Mouse (Mus musculus): ENCODE measurements around the gene Cers6. TPM values are rescaled to one million over a fixed set of nuclear protein-coding genes. Genes with fewer than 3 reads are reported as not detected.

Gene Cers6
- polyA plus RNA-seq, 1 experiment from 2014 or later: 28.8 TPM

DNA sequence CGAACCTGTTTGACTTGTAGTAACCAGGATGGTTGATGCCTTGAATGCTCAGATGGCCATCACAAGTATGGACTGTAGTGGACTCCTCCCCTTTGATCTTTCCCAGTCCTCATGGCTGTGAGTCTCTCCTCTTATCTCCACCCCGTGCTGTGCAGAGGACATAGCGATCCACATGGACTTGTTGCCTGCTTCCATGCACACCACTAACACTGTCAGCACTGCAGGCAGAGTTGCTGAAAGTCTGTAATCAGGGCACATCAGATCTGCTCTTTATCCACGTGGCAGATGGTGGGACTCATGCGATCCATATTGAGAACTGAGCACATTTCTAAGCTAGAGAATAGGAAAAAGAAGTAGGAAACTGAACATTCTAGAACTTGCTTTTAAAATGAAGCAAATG, 154.6 kb downstream of the Cers6 start:
- Histone ChIP-seq H3K27ac (replicated peaks) (no peak overlapping the region), H3K27me3 (replicated peaks; ENCODE audit: low read depth, poor library complexity, severe bottlenecking) (no peaks in the 10 kb centered on the region), H3K4me3 (no peak overlapping the region), H3K9me3 (no peaks in the 10 kb centered on the region), H3K36me3 (replicated peaks) (no peaks in the 10 kb centered on the region), H3K4me1 (peaks cover 18% of the 10 kb centered on the region)
- DNase-seq (ENCODE audit: low spot score): no peak
- WGBS: 93% methylated on average over 5 of the region's 5 CpGs

DNA sequence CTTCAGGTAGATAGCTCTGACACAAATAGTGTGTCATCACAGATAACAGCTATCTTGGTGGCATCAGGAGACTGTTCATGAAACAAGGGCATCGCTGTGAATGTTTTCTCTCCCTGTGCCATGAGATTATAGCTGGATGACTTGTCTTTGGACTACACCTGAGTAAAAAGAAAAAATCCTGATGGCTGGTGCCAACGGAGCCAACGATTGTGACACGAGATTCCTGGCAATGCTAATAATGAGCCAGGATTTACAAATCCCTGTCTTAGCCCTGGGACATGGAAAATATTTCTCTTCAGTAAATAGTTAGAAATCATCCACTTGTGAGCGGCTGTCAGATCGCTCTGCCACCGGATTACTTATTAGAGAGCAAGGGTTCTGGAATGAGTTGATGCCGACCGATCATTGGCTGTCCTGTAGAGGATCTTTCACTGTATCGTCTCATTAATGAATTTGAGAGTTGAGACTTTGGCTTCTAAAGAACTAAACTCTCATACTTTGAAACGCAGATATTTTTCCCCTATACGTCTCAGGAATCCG, 157.9 kb downstream of the Cers6 start:
- H3K4me3 ChIP-seq: no peak overlapping the region
- no peak overlapping the region for H3K27ac ChIP-seq (replicated peaks)
- H3K9me3 ChIP-seq: no peaks in the 10 kb centered on the region
- no peaks in the 10 kb centered on the region for H3K36me3 ChIP-seq (replicated peaks)
- no peaks in the 10 kb centered on the region for H3K27me3 ChIP-seq (replicated peaks; ENCODE audit: low read depth, poor library complexity, severe bottlenecking)
- DNase-seq (ENCODE audit: low spot score): no peak
- H3K4me1 ChIP-seq: peaks cover 14% of the 10 kb centered on the region
- WGBS: 95% methylated on average over 13 of the region's 13 CpGs

DNA sequence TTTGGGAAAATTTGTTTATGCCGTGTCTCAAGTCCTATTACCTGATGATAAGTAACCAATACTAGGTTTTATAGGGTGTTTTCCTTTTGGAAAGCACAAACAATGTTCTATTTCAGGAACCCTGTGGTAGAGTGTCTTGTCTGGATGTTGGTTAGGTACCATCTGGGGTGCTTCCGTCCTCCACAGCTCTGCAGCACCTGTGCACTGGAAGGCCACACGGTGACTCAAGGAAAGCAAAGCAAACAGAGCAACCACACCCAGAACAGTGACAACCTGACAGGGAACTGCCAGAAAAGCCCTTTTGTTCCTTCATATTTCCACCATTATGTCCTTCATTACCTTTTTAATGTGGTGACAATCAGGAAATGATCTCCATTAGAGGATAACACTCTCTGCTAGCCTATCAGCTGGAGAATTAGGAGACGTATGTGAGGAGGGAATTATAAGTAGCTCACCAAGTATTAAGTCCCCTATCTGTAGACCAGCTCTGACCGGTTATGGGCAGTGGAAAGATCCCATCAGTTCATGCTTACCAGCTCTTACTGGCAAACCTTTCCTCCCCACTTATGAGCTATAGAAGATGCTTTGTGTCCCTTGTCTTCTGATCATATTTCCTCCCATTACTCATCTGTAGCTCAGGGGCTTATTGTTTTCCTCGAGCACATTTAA, 158.7 kb downstream of the Cers6 start:
- no peaks in the 10 kb centered on the region for H3K9me3 ChIP-seq
- H3K4me3 ChIP-seq: no peak overlapping the region
- H3K27ac ChIP-seq (replicated peaks): no peak overlapping the region
- H3K4me1 ChIP-seq: peaks cover 14% of the 10 kb centered on the region
- WGBS: 86% methylated on average over 6 of the region's 6 CpGs
- DNase-seq (ENCODE audit: low spot score): no peak
- no peaks in the 10 kb centered on the region for H3K27me3 ChIP-seq (replicated peaks; ENCODE audit: low read depth, poor library complexity, severe bottlenecking)
- no peaks in the 10 kb centered on the region for H3K36me3 ChIP-seq (replicated peaks)

DNA sequence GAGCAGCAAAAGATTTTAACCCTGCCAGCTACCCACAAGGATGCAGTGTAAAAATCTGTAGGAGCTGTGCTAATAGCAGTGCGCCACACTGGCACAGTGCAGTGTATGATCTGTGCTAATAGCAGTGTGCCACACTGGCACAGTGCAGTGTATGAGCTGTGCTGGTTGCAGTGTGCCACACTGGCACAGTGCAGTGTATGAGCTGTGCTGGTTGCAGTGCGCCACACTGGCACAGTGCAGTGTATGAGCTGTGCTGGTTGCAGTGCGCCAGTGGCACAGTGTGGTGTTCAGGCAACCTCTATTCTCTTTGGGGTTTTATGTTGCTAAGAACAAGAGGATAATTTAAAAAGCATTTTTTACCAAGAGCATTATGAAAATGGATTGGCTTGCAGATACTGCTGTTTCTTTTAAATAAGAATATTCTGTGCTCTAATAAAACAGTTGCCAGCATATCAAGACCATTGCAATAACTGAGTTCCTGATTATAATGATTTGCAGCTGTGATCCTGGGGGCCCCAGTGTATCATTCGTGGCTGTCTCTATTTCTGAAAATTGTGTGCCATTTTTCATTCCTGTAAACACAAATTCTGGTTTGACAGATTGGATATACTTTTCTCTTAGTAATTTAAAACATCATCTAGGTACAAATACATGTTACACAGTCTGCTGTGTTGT, 159.5 kb downstream of the Cers6 start:
- Histone ChIP-seq H3K9me3 (no peaks in the 10 kb centered on the region), H3K27me3 (replicated peaks; ENCODE audit: low read depth, poor library complexity, severe bottlenecking) (no peaks in the 10 kb centered on the region), H3K36me3 (replicated peaks) (no peaks in the 10 kb centered on the region), H3K27ac (replicated peaks) (peak overlapping the region; percentile 65; the same call in 1 of the 2 replicates), H3K4me1 (peaks cover 14% of the 10 kb centered on the region), H3K4me3 (no peak overlapping the region)
- 81% methylated on average over 4 of the region's 4 CpGs for WGBS
- DNase-seq (ENCODE audit: low spot score): no peak

DNA sequence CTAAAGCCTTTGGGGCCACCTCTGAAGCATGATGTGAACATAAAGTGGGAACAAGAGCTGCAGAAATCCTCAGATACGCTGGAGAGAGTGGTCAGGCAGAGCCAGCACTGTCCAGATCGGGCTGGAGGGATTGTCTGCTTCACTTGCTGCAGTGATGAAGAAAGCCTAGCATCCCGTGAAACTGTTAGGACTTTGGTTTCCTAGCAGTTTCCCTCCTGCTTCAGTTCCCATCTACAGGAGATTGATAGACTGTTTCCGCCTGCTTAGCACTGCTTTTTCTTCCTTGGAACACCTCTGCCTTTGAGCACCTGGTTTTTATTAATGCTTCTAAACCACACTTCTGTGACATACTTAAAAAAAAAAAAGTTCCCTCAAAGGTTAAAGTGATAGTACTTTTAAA, 160.3 kb downstream of the Cers6 start:
- H3K36me3 ChIP-seq (replicated peaks): no peaks in the 10 kb centered on the region
- H3K27me3 ChIP-seq (replicated peaks; ENCODE audit: low read depth, poor library complexity, severe bottlenecking): no peaks in the 10 kb centered on the region
- peak overlapping the region; percentile 65 for H3K27ac ChIP-seq (replicated peaks)
- no peaks in the 10 kb centered on the region for H3K9me3 ChIP-seq
- no peak for DNase-seq (ENCODE audit: low spot score)
- WGBS: 40% methylated on average over 4 of the region's 4 CpGs
- no peak overlapping the region for H3K4me3 ChIP-seq
- peaks cover 14% of the 10 kb centered on the region for H3K4me1 ChIP-seq

DNA sequence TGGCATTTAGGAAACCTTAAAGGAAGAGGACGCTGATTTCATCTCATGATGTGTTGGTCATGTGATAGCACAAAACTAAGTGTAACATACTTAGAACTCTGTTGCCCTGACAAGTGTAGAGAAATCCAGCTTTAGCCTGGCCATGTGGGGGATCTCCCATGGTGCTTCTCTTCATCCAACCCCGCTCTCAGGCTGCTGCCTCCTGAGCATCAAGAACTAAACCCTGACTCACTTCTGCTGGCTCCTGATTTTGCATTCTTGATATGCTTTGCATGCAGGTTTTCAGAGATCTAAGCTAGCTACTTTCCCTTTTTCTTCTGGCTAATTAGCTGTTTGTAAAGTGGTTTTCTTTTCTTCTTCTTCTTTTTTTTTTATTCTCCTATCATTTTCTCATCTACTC, 163.6 kb downstream of the Cers6 start:
- H3K27ac ChIP-seq (replicated peaks): no peak overlapping the region
- H3K4me1 ChIP-seq: peaks cover 14% of the 10 kb centered on the region
- no peak overlapping the region for H3K4me3 ChIP-seq
- WGBS: 93% methylated on average over 2 of the region's 2 CpGs
- no peak for DNase-seq (ENCODE audit: low spot score)
- no peaks in the 10 kb centered on the region for H3K27me3 ChIP-seq (replicated peaks; ENCODE audit: low read depth, poor library complexity, severe bottlenecking)
- no peaks in the 10 kb centered on the region for H3K9me3 ChIP-seq
- H3K36me3 ChIP-seq (replicated peaks): 0 out of 2 replicates have a peak, but pooled peaks cover 3% of the 10 kb centered on the region

- Histone ChIP-seq H3K36me3 (replicated peaks) (0 out of 2 replicates have a peak, but pooled peaks cover 3% of the 10 kb centered on the region), H3K9me3 (no peaks in the 10 kb centered on the region), H3K4me1 (peaks cover 8% of the 10 kb centered on the region), H3K27ac (replicated peaks) (no peak overlapping the region), H3K4me3 (no peak overlapping the region), H3K27me3 (replicated peaks; ENCODE audit: low read depth, poor library complexity, severe bottlenecking) (no peaks in the 10 kb centered on the region)
- no peak for DNase-seq (ENCODE audit: low spot score)
- WGBS: 55% methylated on average over 2 of the region's 2 CpGs
These were observed 171.3 kb downstream of the Cers6 start for GRCm38 (mm10) chr2:69032562-69032961.

DNA sequence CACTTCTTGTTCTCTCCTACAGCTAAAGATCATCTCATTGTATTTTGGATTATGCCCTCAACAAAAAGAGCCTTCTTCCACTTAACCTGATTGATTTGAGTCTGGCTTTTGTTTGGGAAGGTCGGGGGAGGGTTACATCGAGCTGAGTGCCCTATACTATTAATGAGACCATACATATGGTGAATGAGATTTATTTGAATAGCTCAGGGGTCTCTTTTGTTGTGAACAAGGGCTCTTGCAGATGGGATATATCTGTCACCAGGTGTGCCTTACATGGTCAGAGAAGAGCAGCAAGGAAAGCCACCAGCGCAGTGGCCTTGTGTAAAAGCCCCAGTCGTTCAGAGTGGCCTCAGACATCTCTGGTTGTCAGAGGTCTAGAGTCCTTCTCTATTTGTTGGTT, 174.2 kb downstream of the Cers6 start:
- H3K27me3 ChIP-seq (replicated peaks; ENCODE audit: low read depth, poor library complexity, severe bottlenecking): no peaks in the 10 kb centered on the region
- H3K27ac ChIP-seq (replicated peaks): no peak overlapping the region
- H3K4me1 ChIP-seq: peaks cover 11% of the 10 kb centered on the region
- H3K4me3 ChIP-seq: no peak overlapping the region
- 28% methylated on average over 4 of the region's 4 CpGs for WGBS
- no peaks in the 10 kb centered on the region for H3K36me3 ChIP-seq (replicated peaks)
- no peak for DNase-seq (ENCODE audit: low spot score)
- H3K9me3 ChIP-seq: no peaks in the 10 kb centered on the region

GRCm38 (mm10) chr2:69037362-69037761, 176.1 kb downstream of the Cers6 start:
- no peaks in the 10 kb centered on the region for H3K36me3 ChIP-seq (replicated peaks)
- H3K9me3 ChIP-seq: no peaks in the 10 kb centered on the region
- no peak overlapping the region for H3K4me3 ChIP-seq
- WGBS: 89% methylated on average over 2 of the region's 2 CpGs
- no peaks in the 10 kb centered on the region for H3K27me3 ChIP-seq (replicated peaks; ENCODE audit: low read depth, poor library complexity, severe bottlenecking)
- H3K4me1 ChIP-seq: peaks cover 16% of the 10 kb centered on the region
- H3K27ac ChIP-seq (replicated peaks): no peak overlapping the region
- DNase-seq (ENCODE audit: low spot score): no peak

DNA sequence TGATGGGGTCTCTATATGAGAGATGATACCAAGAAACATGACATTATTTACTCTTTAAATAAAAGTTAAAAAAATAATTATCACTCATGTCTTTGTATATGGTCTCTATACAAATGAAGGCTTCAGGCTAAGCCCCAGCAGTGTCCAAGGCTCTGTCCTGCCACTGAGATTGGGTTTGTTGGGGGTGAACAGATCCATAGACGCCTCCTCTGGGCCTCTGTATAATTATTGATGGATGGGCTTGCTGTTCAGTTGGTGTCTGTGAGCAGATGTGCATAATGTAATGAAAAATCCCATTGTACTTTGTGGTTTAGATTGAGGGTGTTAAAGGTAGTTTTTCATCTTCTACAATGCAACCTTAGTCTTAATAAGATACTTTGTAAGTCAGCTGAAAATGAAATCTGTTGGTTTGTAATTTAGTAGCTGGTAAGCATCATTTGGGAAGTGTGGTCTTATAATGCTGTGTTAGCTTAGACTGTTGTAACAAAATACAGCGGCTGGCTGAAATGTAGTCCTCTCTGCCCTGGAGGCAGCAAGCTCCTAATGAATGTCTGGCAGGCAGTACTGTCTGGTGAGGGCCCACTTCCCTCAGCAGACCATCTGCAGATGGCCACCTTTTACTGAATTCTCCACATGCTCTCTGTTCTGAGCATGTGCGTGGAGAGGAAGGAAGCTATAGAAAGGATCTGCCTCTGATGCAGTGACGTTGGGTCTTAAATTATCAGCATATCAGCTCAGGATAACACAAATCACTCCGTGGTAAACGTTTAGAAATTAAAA, 181.3 kb downstream of the Cers6 start:
- peak; percentile 29 for DNase-seq (ENCODE audit: low spot score)
- Histone ChIP-seq H3K27me3 (replicated peaks; ENCODE audit: low read depth, poor library complexity, severe bottlenecking) (no peaks in the 10 kb centered on the region), H3K27ac (replicated peaks) (0 out of 2 replicates have a peak overlapping the region, but pooled peaks have one; percentile 48), H3K36me3 (replicated peaks) (no peaks in the 10 kb centered on the region), H3K4me3 (no peak overlapping the region), H3K9me3 (no peaks in the 10 kb centered on the region), H3K4me1 (peaks cover 21% of the 10 kb centered on the region)
- WGBS: 59% methylated on average over 6 of the region's 6 CpGs

- H3K27ac ChIP-seq (replicated peaks): no peak overlapping the region; the same call in 1 of the 2 replicates
These were observed 182.3 kb downstream of the Cers6 start for GRCm38 (mm10) chr2:69043431-69044118.

DNA sequence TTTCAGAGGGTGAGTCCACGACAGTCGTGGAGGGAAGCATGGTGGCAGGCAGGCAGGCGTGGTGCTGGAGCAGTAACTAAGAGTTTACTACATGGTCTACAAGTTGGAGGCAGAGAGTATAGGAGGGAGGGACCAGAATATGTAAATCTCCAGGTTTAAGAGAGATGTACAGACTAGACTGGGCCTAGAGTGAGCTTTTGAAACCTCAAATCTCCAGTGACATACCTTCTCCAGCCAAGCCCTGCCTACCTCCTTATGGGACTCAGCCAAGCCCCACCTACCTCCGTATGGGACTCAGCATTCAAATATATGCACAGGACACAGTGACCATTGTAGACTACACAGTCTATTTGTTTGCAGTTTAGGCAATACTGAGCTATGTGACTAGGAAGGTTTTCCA, 184.7 kb downstream of the Cers6 start:
- Histone ChIP-seq H3K4me3 (no peak overlapping the region), H3K36me3 (replicated peaks) (no peaks in the 10 kb centered on the region), H3K4me1 (peaks cover 23% of the 10 kb centered on the region), H3K9me3 (no peaks in the 10 kb centered on the region), H3K27me3 (replicated peaks; ENCODE audit: low read depth, poor library complexity, severe bottlenecking) (no peaks in the 10 kb centered on the region), H3K27ac (replicated peaks) (no peak overlapping the region)
- WGBS: 90% methylated on average over 4 of the region's 4 CpGs
- no peak for DNase-seq (ENCODE audit: low spot score)

More at GRCm38 (mm10) chr2:69043431-69044118, 182.3 kb downstream of the Cers6 start:
- Histone ChIP-seq H3K36me3 (replicated peaks) (no peaks in the 10 kb centered on the region), H3K4me3 (no peak overlapping the region), H3K9me3 (no peaks in the 10 kb centered on the region), H3K27me3 (replicated peaks; ENCODE audit: low read depth, poor library complexity, severe bottlenecking) (no peaks in the 10 kb centered on the region), H3K4me1 (peaks cover 21% of the 10 kb centered on the region)
- peak; percentile 53 for DNase-seq (ENCODE audit: low spot score)
- 81% methylated on average over 4 of the region's 4 CpGs for WGBS

Data from embryonic facial prominence, embryonic 10.5 days (tissue).